Mouse (Mus musculus) megakaryocyte, adult 5-6 weeks (primary cell): ENCODE results near the gene Metrn. TPM values are rescaled to one million over a fixed set of nuclear protein-coding genes. Genes with fewer than 3 reads are reported as not detected.

Source experiments
- ATAC-seq: 2 replicates; pipeline ENCODE4 v1.8.0; 2016; ENCODE audit warnings: mild to moderate bottlenecking, inconsistent platforms; ENCODE audit not compliant: poor library complexity, severe bottlenecking
- total RNA-seq, 2 experiments: library from RNA; stranded (forward) in 1 of 2; stranded (reverse) in 1 of 2; fragments of 153-499, 151-499 nt in 1 of 2; fragments of 221-1000, 200-1000 nt in 1 of 2; gene quantifications; 2 replicates each; pipeline versions ENCODE4 v1.2.3 to v1.2.4; 2015 to 2017

Metrn gene
- total RNA-seq (2015) (2.6 and 3.2 TPM in 2 replicates), total RNA-seq (2017) (8.3 and 11.2 TPM in 2 replicates)

GRCm38 (mm10) chr17:25796951-25797369 is at the start of gene Metrn:
Metrn (minus strand) TSS chr17:25797136.
- ATAC-seq: peak; percentile 80

GRCm38 (mm10) chr17:25844396-25844901 is 47.5 kb upstream of the Metrn start, which contains the start of gene Rhot2:
Rhot2 (minus strand) TSS chr17:25844851.
- ATAC-seq: peak; percentile 99

GRCm38 (mm10) chr17:25843636-25844395 is 46.9 kb upstream of the Metrn start:
- peak; percentile 16; the same call in 1 of the 2 replicates for ATAC-seq

DNA sequence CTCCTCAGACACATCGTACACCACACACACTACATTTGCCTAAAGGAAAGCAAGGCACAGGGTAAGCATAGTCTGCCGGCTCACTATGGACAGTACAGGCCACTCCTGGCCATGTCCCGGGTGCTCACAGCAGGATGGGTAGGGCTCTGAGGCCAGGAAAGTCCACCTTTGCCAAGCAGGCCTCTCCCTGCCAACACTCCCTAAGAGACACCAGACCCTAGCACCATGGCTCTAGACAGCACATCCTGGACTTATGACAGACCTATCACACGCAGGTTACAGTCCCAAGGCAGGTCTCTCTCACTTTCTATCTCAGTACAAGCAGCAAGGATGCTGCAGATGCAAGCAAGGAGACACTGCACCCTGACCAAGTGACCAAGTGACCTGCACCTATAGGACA is 46.2 kb upstream of the Metrn start:
- no peak for ATAC-seq

DNA sequence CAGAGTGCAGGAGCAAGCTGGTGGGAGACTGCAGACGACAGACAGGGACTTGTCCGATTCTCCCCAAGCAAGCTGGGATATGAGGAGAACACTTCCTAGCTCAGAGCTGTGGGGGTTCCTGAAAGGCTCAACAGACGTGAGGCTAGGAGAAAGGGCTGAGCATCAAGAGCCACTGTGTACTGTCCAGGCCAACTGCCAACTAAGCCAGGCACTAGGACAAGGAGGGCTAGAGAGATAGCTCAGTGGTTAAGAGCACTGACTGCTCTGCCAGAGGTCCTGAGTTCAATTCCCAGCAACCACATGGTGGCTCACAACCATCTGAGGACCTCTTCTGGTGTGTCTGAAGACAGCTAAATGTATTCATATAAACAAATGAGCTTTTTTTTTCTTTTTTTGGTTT is 45.6 kb upstream of the Metrn start:
- ATAC-seq: no peak

DNA sequence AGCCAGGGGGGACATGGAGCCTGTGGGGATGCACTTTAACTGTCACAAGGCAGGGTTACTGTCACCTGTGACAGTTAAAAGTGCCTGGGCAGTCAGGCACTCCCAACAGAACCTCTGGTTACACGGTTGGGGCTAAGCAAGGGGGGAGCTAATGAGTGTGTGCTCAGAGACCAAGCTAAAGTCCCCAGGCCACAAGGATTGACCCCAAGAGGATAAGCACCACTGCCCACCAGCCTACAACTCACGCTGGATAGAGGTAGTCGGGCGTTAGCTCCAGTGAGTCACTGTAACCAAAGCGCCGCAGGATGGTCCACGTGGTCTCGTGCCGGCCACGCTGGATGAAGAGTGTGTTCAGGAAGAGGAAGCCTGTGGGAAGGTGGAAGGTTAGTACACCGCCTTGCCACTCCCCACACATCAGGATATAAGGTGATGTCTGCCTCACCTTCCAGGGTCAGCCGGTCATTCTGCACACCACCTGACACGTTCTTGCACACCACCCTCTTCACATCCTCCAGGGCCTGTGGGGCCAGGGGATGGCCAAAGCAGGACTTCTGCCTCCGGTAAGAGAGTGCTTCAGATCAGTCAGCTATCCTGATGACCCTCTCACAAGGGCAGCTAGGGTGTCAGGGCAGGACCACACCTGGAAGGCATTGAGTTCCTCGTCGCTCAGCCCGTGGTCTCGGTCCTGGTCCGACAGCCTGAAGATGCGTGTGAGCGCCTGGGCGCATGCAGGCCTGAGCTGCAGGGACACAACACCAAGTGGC is 44.4 kb upstream of the Metrn start, which contains the start of gene Gm20683:
TSS of gene Gm20683 (minus strand) at position 647 of the 764 bp plus-strand sequence.
- ATAC-seq: no peak

DNA sequence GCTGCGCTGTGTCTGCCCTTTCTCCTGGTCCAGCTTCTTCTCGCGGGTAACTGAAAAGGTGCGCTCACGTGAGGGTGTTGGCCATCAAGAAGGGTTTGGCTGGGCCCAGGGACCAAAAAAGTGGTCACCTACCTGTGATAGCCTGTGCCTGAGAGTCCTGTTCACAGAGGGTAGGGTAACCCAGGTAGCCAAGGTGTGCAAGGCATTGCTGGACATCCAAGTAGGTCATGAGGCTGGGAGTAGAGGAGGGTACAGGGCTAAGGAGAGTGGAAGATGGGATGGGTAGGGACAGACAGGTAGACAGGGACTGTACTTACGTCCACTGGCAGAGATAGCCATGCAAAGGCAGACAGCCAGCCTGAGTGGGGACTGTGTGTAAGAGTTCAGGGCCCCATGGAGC is 43.6 kb upstream of the Metrn start:
- ATAC-seq: no peak

DNA sequence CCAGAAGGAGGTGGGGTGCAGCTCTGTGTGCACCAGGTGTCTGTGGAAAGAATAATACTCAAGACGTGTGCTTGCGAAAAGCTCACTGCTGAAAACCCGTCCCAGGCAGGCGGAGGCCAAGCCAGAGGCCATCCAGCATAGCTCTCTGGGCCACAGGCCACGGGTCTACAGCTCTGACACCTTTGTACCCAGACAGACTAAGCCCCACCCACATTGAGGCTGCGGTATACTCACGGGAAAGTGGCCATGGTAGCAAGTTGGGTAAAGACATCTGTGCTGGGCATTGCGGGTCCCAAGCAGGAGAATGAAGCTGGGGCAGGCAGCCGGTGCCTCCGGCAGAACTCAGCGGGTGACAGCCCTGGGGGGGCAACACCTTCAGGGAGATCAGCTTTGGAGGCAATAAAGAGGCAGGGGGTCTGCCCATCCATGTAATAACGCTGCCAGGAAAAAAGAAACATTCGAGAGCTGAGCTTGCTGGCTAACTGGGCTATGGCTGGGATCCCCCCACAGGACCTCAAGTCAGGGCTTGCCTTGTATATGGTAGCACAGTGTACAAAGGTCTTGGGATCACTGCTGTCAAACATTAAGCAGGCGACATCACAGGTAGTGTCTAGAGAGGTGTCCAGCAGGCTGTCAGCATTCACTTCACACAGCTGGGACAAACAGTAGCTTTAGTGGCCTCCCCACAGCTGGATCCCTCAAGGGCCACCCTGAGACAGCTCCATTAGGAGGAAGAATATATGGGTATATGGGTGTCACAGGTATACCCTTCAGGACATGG is 42.7 kb upstream of the Metrn start:
- no peak for ATAC-seq

- ATAC-seq: no peak
Measured at GRCm38 (mm10) chr17:25838904-25839303, 42.0 kb upstream of the Metrn start.

DNA sequence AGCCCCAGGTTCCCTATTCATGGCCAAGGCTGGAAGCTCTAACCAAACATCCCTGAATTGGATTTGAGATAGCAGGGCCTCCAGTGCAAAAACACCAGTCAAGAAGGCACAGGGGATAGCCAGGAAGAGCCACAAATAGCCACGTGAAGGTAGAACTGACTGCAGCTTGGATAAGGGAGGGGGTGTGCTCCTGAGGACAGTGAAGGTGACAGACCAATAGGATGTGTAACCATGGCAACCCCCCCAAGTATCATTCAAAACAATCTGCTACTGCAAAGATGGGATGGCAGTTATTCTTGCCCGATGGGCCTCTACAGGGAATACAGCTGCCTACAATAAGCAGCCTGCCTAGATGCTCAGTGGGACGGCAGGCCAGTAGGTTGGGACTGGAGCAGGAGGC is 40.6 kb upstream of the Metrn start:
- no peak for ATAC-seq

- no peak for ATAC-seq
Measured at GRCm38 (mm10) chr17:25837076-25837410, 40.1 kb upstream of the Metrn start, which contains the start of gene Rhbdl1. Rhbdl1 (minus strand) TSS chr17:25837295.

- ATAC-seq: no peak
Measured at GRCm38 (mm10) chr17:25836397-25837075, 39.6 kb upstream of the Metrn start.

DNA sequence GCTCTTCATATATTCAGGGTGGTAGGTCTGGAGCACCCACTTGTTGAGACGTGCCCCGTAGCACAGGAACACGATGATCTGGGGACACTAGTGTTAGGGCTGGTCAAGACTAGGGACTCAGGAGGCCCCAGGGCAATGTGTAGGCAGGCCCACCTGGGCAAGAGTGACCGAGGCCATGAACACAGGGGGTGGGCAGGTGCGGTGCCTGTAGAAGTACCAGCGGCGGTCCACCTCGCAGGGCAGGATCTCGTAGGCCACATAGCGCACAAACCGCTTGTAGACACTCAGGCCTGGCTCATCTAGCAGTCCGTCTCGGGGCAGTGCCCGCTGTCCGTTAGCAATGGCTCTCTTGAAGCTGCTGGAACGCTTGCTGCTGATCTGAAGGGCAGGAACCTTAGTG is 38.9 kb upstream of the Metrn start:
- no peak for ATAC-seq

DNA sequence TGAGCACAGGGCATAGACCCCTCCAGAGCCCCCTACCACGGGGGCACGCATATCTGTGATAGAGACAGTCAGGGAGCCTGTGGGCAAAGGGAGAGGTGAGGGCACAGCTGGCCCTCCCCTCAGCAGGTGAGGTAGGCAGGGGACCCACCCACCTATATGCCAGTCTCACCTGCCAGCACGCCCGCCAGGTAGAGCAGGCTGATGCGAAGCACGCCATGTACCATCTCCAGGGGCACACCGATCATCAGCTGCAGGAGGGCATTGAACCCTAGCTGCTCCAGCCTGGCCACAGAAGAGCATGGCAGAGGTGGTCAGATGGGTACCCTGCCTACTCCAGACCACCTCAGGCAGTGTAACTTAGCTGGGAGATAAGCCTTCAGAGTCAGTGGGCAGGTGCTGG is 38.4 kb upstream of the Metrn start:
- no peak for ATAC-seq

DNA sequence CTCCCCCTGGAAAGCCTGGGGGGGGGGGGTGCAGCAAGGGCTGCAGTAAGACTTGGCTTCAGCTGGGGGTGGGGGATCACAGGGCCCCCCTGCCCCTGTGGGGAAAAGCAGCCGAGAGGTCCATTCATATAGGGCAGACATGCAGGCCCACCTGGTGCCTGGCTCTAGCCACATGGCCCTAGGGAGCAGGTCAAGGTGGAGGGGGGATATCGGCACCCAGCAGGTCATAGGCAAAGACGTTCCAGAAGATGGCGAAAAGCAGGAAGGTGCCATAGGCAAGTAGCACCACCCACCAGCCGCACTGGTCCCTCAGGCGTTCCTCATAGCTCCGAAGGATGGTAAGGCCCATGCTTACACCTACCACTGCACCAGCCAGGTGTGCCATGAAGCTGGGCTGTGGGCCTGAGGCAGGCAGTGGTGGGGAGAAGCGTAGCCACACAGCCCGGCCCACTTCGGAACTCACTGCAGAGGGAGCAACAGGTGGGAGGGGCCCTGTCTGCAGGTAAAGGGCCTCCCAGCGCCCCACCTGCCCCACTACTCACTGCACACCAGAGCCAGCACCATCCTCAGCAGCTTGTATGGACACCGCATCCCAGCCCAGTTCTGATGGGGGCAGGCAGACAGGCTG is 37.8 kb upstream of the Metrn start:
- ATAC-seq: no peak

DNA sequence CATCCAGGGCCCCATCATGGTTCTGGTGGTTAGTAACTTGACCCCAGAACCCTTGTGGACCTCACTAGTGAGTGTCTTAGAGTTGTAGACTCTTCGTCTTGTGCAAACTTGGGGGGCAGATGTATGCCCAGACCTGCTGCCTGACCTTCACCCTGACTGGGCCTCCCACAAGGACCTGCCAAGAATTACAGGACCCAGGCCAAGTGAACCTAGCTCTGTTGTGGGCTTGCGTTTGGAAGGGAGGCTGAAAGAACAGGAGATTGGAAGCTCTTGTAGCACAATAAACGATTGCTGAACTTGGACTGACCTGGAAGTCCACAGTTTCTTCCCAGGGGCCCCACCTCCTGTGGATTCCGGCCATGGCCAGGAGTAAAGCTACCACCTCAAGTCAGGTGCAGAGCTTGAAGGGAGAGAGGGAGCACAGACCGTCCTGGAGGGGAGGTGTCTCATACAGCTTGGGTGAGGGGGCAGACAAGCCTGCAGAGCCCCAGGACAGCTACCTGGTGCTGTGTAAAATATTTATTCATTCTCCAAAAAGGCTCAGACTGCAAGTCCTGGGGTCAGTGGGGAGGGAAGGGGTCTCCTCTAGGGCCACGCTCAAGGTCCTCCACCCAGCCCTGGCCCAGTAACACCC is 37.1 kb upstream of the Metrn start:
- ATAC-seq: no peak

DNA sequence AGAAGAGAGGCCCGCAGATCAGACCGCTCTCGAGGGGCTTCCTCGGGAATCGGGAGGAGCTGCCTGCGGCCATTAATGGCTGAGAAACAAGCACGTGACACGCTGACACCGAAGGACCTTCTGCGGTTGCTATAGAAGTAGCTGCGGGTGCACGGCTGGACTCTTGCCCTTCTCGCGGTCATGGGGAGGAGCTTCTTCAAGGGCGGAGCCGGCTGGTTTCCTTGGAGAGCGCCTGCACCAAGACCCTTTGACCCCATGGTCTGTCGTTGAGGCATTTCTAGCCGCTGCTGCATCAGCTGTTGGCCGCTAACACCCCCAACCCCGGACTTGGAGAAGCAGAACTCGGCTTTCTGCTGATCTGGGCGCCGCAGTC is 36.3 kb upstream of the Metrn start, which contains the start of gene Stub1:
TSS of gene Stub1 (minus strand) at position 114 of the 373 bp plus-strand sequence.
- peak; percentile 52 for ATAC-seq

DNA sequence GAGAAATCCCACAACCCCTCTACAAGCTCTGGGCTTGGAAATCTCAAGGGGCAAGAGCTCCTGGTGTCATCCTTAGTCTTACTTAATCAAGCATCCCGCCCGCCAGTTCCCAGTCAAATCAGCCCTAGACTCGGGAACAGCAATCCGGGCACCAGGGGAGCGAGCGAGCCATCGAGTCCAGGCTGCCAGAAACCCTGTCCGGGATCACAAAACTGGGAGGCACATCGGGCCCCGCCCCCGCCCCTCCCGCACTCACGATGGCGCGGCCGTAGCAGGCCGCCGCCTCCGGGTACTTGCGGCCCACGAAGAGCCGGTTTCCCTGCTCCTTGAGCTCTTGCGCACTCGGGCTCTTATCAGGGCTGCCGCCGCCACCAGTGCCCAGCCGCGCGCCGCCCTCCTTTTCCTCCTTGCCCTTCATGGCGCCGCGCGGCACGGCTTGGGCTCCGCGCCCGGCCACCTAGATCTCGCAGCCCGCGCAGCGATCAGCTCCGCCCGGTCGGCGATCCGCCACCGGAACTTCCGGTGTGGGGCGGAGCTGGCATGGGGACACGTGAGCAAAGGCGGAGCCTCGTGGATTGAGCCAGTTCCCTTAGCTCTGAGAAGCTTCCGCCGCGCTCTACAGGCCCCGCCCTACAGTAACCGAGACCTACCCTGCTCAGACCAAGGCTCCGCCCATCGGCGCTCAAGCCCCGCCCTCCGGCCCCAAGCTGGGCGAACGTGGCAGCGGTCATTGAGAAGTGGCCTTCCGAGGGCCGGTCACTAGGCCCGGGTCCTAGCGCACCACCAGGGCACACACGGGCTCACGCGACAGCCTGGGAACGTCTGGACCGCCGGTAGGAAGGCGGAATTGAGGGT is 35.7 kb upstream of the Metrn start:
- ATAC-seq: peak; percentile 86
